Mouse (Mus musculus): Measurements from ENCODE around the gene Acsm4. TPM values are rescaled to one million over a fixed set of nuclear protein-coding genes. Genes with fewer than 3 reads are reported as not detected.

The Acsm4 gene
- total RNA-seq (2014; rRNA removed) (not detected in 2 replicates), polyA plus RNA-seq (2015; fragmentation: Nextera tagmentation; extraction: Ambion mirVana) (0.32 TPM in 1 of 2 replicates, not detected in the other)

DNA sequence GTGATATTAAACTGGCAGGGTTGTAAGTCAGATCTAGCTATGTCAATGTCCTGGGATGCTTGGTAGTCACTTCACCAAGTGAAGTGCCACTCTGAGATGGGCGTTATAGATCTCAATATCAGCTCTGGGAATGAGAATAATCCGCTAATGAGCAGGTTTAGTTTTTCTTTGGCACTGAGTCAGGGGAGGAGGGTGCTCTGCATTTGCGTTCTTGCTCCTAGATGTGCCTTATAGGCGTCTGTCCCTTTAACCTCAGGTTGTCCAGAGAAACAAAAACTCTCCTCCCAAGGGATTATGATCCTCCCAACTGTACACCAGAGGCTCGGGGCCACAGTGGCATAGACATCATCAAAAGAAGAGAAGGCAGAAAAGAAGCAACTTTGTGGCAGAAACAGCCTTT is at the start of gene Acsm4:
Gene Acsm4 (plus strand): TSS at position 301 of the 400 bp plus-strand sequence.
- H3K27me3 ChIP-seq (ENCODE audit: insufficient read depth, low read length) = no peaks in the 10 kb centered on the region
- no peak for DNase-seq (ENCODE audit: low spot score)
- H3K36me3 ChIP-seq (ENCODE audit: insufficient read depth, low read length) = no peaks in the 10 kb centered on the region
- no peak for ATAC-seq (ENCODE audit: low FRiP score)
- no peak for TF ChIP-seq CTCF (IDR thresholded peaks at IDR 0.05)
- no peaks in the 10 kb centered on the region for H3K9me3 ChIP-seq (ENCODE audit: low read length)
- no peak within 1 kb of the TSS for H3K27ac ChIP-seq (ENCODE audit: low read depth, low read length)
- 85% methylated on average over 5 of the region's 5 CpGs for WGBS
- H3K9ac ChIP-seq (replicated peaks; ENCODE audit: low read length, poor library complexity, severe bottlenecking) = no peak within 1 kb of the TSS
- H3K4me1 ChIP-seq (ENCODE audit: insufficient read depth, low read length) = no peaks in the 10 kb centered on the region
- no peak within 1 kb of the TSS for H3K4me3 ChIP-seq (ENCODE audit: low read depth, low read length)
- H3K4me2 ChIP-seq (ENCODE audit: low read depth, low read length, poor library complexity, severe bottlenecking) = no peak within 1 kb of the TSS

GRCm38 (mm10) chr7:119642307-119642706 is 47.5 kb upstream of the Acsm4 start:
- ATAC-seq (ENCODE audit: low FRiP score) = no peak

DNA sequence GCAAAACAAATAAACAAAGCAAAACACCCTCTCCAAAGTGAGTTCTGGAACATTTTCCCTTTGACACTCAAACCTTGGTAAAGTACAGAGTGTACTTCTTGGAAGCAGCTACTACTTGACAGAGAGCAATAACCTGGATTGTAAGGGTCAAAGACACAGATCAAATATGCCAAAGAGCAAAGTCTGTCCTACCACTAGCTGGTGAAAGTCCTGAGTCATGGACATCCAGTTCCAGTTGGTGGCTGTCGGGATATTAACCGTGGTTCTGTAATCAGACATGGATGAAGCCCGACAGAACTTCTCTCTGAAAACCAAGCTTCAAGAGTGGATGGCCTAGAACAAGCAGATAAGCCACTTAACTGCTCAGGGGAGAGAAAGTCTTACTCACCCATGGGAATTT is 21.9 kb upstream of the Acsm4 start:
- no peak for ATAC-seq (ENCODE audit: low FRiP score)
- H3K27ac ChIP-seq (ENCODE audit: low read depth, low read length) = no peak overlapping the region
- no peak overlapping the region for H3K9ac ChIP-seq (replicated peaks; ENCODE audit: low read length, poor library complexity, severe bottlenecking)
- H3K4me3 ChIP-seq (ENCODE audit: low read depth, low read length) = no peak overlapping the region
- no peaks in the 10 kb centered on the region for H3K9me3 ChIP-seq (ENCODE audit: low read length)
- H3K36me3 ChIP-seq (ENCODE audit: insufficient read depth, low read length) = no peaks in the 10 kb centered on the region
- no peak for DNase-seq (ENCODE audit: low spot score)
- TF ChIP-seq CTCF (IDR thresholded peaks at IDR 0.05) = no peak
- H3K4me2 ChIP-seq (ENCODE audit: low read depth, low read length, poor library complexity, severe bottlenecking) = no peak overlapping the region
- no peaks in the 10 kb centered on the region for H3K4me1 ChIP-seq (ENCODE audit: insufficient read depth, low read length)
- no peaks in the 10 kb centered on the region for H3K27me3 ChIP-seq (ENCODE audit: insufficient read depth, low read length)
- WGBS = 92% methylated on average over 3 of the region's 3 CpGs

More at GRCm38 (mm10) chr7:119642307-119642706, 47.5 kb upstream of the Acsm4 start:
- Histone ChIP-seq H3K4me3 (ENCODE audit: low read depth, low read length) (no peak overlapping the region), H3K27me3 (ENCODE audit: insufficient read depth, low read length) (no peaks in the 10 kb centered on the region), H3K4me1 (ENCODE audit: insufficient read depth, low read length) (no peaks in the 10 kb centered on the region), H3K27ac (ENCODE audit: low read depth, low read length) (no peak overlapping the region), H3K9ac (replicated peaks; ENCODE audit: low read length, poor library complexity, severe bottlenecking) (no peak overlapping the region), H3K36me3 (ENCODE audit: insufficient read depth, low read length) (no peaks in the 10 kb centered on the region), H3K4me2 (ENCODE audit: low read depth, low read length, poor library complexity, severe bottlenecking) (no peak overlapping the region), H3K9me3 (ENCODE audit: low read length) (no peaks in the 10 kb centered on the region)
- WGBS = 77% methylated on average over 5 of the region's 5 CpGs
- no peak for TF ChIP-seq CTCF (IDR thresholded peaks at IDR 0.05)
- DNase-seq (ENCODE audit: low spot score) = no peak

GRCm38 (mm10) chr7:119670395-119670794 is 19.4 kb upstream of the Acsm4 start:
- TF ChIP-seq CTCF (IDR thresholded peaks at IDR 0.05) = no peak
- no peak for DNase-seq (ENCODE audit: low spot score)
- 80% methylated on average over 5 of the region's 5 CpGs for WGBS
- Histone ChIP-seq H3K9me3 (ENCODE audit: low read length) (no peaks in the 10 kb centered on the region), H3K4me2 (ENCODE audit: low read depth, low read length, poor library complexity, severe bottlenecking) (no peak overlapping the region), H3K27me3 (ENCODE audit: insufficient read depth, low read length) (no peaks in the 10 kb centered on the region), H3K4me3 (ENCODE audit: low read depth, low read length) (no peak overlapping the region), H3K4me1 (ENCODE audit: insufficient read depth, low read length) (no peaks in the 10 kb centered on the region), H3K36me3 (ENCODE audit: insufficient read depth, low read length) (no peaks in the 10 kb centered on the region), H3K27ac (ENCODE audit: low read depth, low read length) (no peak overlapping the region), H3K9ac (replicated peaks; ENCODE audit: low read length, poor library complexity, severe bottlenecking) (no peak overlapping the region)
- ATAC-seq (ENCODE audit: low FRiP score) = no peak

GRCm38 (mm10) chr7:119670925-119671324 is 18.9 kb upstream of the Acsm4 start:
- peak; percentile 55 for TF ChIP-seq CTCF (IDR thresholded peaks at IDR 0.05)
- no peaks in the 10 kb centered on the region for H3K9me3 ChIP-seq (ENCODE audit: low read length)

DNA sequence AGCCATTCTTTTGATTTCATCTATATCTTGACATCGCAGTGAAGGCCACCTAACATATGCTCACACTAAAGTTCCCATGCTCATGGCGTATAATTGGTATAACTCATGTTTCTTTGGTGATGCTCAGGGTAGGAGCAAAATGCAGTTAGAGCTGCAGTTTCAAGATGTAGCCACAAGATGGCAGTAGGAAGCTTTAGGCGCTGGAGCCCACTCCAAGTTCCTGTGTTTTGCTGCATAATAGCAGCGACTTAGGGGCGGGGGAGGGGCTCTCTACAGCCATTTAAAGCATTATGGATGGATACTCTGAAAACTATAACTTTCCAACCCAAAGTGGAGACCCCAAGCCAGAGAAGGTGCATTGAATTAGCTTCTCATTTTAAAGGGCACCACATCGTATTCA is 16.4 kb upstream of the Acsm4 start:
- WGBS = 18% methylated on average over 6 of the region's 6 CpGs
- ATAC-seq (ENCODE audit: low FRiP score) = 0 out of 2 replicates have a peak, but pooled peaks have one; percentile 44

More at GRCm38 (mm10) chr7:119670925-119671324, 18.9 kb upstream of the Acsm4 start:
- no peak overlapping the region for H3K4me3 ChIP-seq (ENCODE audit: low read depth, low read length)
- peak; percentile 20 for DNase-seq (ENCODE audit: low spot score)
- no peak overlapping the region for H3K9ac ChIP-seq (replicated peaks; ENCODE audit: low read length, poor library complexity, severe bottlenecking)
- ATAC-seq (ENCODE audit: low FRiP score) = no peak
- WGBS = 46% methylated on average over 6 of the region's 6 CpGs
- H3K36me3 ChIP-seq (ENCODE audit: insufficient read depth, low read length) = no peaks in the 10 kb centered on the region
- no peaks in the 10 kb centered on the region for H3K27me3 ChIP-seq (ENCODE audit: insufficient read depth, low read length)
- H3K4me2 ChIP-seq (ENCODE audit: low read depth, low read length, poor library complexity, severe bottlenecking) = no peak overlapping the region
- no peaks in the 10 kb centered on the region for H3K4me1 ChIP-seq (ENCODE audit: insufficient read depth, low read length)
- no peak overlapping the region for H3K27ac ChIP-seq (ENCODE audit: low read depth, low read length)

More for the DNA sequence above, 16.4 kb upstream of the Acsm4 start:
- Histone ChIP-seq H3K36me3 (ENCODE audit: insufficient read depth, low read length) (no peaks in the 10 kb centered on the region), H3K9ac (replicated peaks; ENCODE audit: low read length, poor library complexity, severe bottlenecking) (no peak overlapping the region), H3K4me1 (ENCODE audit: insufficient read depth, low read length) (no peaks in the 10 kb centered on the region), H3K27me3 (ENCODE audit: insufficient read depth, low read length) (no peaks in the 10 kb centered on the region), H3K27ac (ENCODE audit: low read depth, low read length) (no peak overlapping the region), H3K4me3 (ENCODE audit: low read depth, low read length) (no peak overlapping the region), H3K4me2 (ENCODE audit: low read depth, low read length, poor library complexity, severe bottlenecking) (no peak overlapping the region), H3K9me3 (ENCODE audit: low read length) (no peaks in the 10 kb centered on the region)
- TF ChIP-seq CTCF (IDR thresholded peaks at IDR 0.05) = peak; percentile 90
- DNase-seq (ENCODE audit: low spot score) = peak; percentile 77
